Mouse (Mus musculus) liver, adult 10 weeks (tissue): ENCODE data around the gene Sfxn2. TPM values are rescaled to one million over a fixed set of nuclear protein-coding genes. Genes with fewer than 3 reads are reported as not detected.

Experiments used
- polyA plus RNA-seq: library from polyadenylated mRNA; stranded (reverse); fragments of 350-450 nt; fragmentation: Illumina TruSeq; extraction: RNeasy Lipid Tissue Mini Kit (QIAGEN cat#74804); gene quantifications from one replicate; pipeline ENCODE4 v1.2.3, GENCODE M21; 2014; ENCODE audit warnings: low read depth, low replicate concordance

The Sfxn2 gene
- polyA plus RNA-seq = 31.0 TPM

GRCm38 (mm10) chr19:46572951-46573937 is at the start of gene Sfxn2, which contains the start of gene Arl3:
TSS of gene Sfxn2 (plus strand) at chr19:46573365.
TSS of gene Arl3 (minus strand) at chr19:46573198.

GRCm38 (mm10) chr19:46598720-46599252 is 25.6 kb downstream of the Sfxn2 start, which contains the start of gene Wbp1l:
TSS of gene Wbp1l (plus strand) at chr19:46599084.

Other genes starting within 250 kb of the Sfxn2 start
- not detected for gene Psd, start 246.2 kb upstream of the Sfxn2 start, polyA plus RNA-seq
- not detected for gene Fbxl15, start 245.2 kb upstream of the Sfxn2 start, polyA plus RNA-seq
- 2.4 TPM for gene Cuedc2, start 234.7 kb upstream of the Sfxn2 start, polyA plus RNA-seq
- 0.42 TPM for gene Mfsd13a, start 232.2 kb upstream of the Sfxn2 start, polyA plus RNA-seq
- not detected for gene 2310034G01Rik, start 223.1 kb upstream of the Sfxn2 start, polyA plus RNA-seq
- 17.6 TPM for gene Actr1a, start 177.6 kb upstream of the Sfxn2 start, polyA plus RNA-seq
- 0.93 TPM for gene Sufu, start 176.5 kb upstream of the Sfxn2 start, polyA plus RNA-seq
- 2.7 TPM for gene Trim8, start 71.7 kb upstream of the Sfxn2 start, polyA plus RNA-seq
- gene Arl3, start 167 bp upstream of the Sfxn2 start, polyA plus RNA-seq = 20.6 TPM
- 28.1 TPM for gene Wbp1l, start 25.7 kb downstream of the Sfxn2 start, polyA plus RNA-seq
- 131 TPM for gene Cyp17a1, start 99.8 kb downstream of the Sfxn2 start, polyA plus RNA-seq
- gene Borcs7, start 116.5 kb downstream of the Sfxn2 start, polyA plus RNA-seq = 15.0 TPM
- 36.4 TPM for gene As3mt, start 134.1 kb downstream of the Sfxn2 start, polyA plus RNA-seq
- gene Cnnm2, start 188.2 kb downstream of the Sfxn2 start, polyA plus RNA-seq = 1.3 TPM